Mouse (Mus musculus): Measurements from ENCODE around the gene Sult2a5.

The Sult2a5 gene

DNA sequence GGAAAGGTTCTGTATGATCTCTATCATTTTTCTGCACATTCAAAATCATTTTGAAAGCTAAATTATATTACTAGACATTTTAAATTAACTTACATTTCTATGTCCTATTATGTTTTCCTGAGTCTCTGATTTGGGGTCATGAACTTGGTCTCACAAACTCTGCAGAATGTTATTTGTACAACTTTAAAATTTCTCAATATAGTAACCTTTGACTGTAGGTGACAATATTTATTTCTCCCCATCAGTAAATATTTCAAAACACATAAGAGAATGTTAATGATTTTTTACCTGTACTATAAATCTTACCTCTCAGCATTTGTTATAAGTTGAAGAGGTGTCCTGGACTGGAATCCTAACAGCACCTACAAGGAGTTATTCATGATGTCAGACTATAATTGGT lies at the start of gene Sult2a5:
Sult2a5 (plus strand) TSS at position 301 of the 400 bp plus-strand sequence.
- no peak for DNase-seq (ENCODE audit: low spot score)

Measured in ovary, postnatal 36 days (tissue).